Mouse (Mus musculus): ENCODE data around the gene Tank. TPM values are rescaled to one million over a fixed set of nuclear protein-coding genes. Genes with fewer than 3 reads are reported as not detected.

The Tank gene
- total RNA-seq, 2 experiments from 2014 or later = 31.7 to 33.5 TPM

Other genes starting within 250 kb of the Tank start
- 100 to 1,000 TPM; 111 to 122 TPM for gene Psmd14, start 133.1 kb downstream of the Tank start, total RNA-seq (2021)
- gene Tbr1, start 224.3 kb downstream of the Tank start, total RNA-seq (2021) = 100 to 1,000 TPM; 111 to 119 TPM